Mouse (Mus musculus) urinary bladder, postnatal 4 days (tissue): ENCODE measurements around the gene P2ry14.

ENCODE experiments used
- DNase-seq, 2 experiments: peaks; one replicate each; pipeline ENCODE4 v3.0.0; 2021 to 2022; ENCODE audit warnings: low spot score in 2 of 2

The P2ry14 gene

GRCm38 (mm10) chr3:59153424-59153823 lies at the start of gene P2ry14:
TSS of gene P2ry14 (minus strand) at chr3:59153618.
- DNase-seq = no peak

- no peak for DNase-seq
Observed at GRCm38 (mm10) chr3:59197329-59197948, 44.0 kb upstream of the P2ry14 start.

- DNase-seq = no peak
Observed at GRCm38 (mm10) chr3:59194938-59195337, 41.5 kb upstream of the P2ry14 start, which contains the start of gene Gpr87. TSS of gene Gpr87 (minus strand) at chr3:59195104.

GRCm38 (mm10) chr3:59194099-59194498 lies 40.7 kb upstream of the P2ry14 start:
- DNase-seq = no peak

- DNase-seq = no peak
Observed at GRCm38 (mm10) chr3:59191674-59192073, 38.3 kb upstream of the P2ry14 start.

GRCm38 (mm10) chr3:59187336-59187735 lies 33.9 kb upstream of the P2ry14 start:
- DNase-seq = no peak

- no peak for DNase-seq
Observed at GRCm38 (mm10) chr3:59185662-59186061, 32.2 kb upstream of the P2ry14 start.

- no peak for DNase-seq
Observed at GRCm38 (mm10) chr3:59182129-59182528, 28.7 kb upstream of the P2ry14 start.

GRCm38 (mm10) chr3:59181134-59181533 lies 27.7 kb upstream of the P2ry14 start:
- no peak for DNase-seq

- no peak for DNase-seq
Observed at GRCm38 (mm10) chr3:59176871-59177270, 23.5 kb upstream of the P2ry14 start.

- no peak for DNase-seq
Observed at GRCm38 (mm10) chr3:59175234-59175633, 21.8 kb upstream of the P2ry14 start.

- DNase-seq = no peak
Observed at GRCm38 (mm10) chr3:59174426-59175154, 21.2 kb upstream of the P2ry14 start.

- DNase-seq = no peak
Observed at GRCm38 (mm10) chr3:59169921-59170627, 16.7 kb upstream of the P2ry14 start.

GRCm38 (mm10) chr3:59169215-59169614 lies 15.8 kb upstream of the P2ry14 start:
- DNase-seq = no peak

- DNase-seq = no peak
Observed at GRCm38 (mm10) chr3:59168476-59168875, 15.1 kb upstream of the P2ry14 start.

GRCm38 (mm10) chr3:59167417-59168054 lies 14.1 kb upstream of the P2ry14 start:
- no peak for DNase-seq

- DNase-seq = no peak
Observed at GRCm38 (mm10) chr3:59160465-59160864, 7.0 kb upstream of the P2ry14 start.

GRCm38 (mm10) chr3:59157048-59157447 lies 3.6 kb upstream of the P2ry14 start:
- no peak for DNase-seq

GRCm38 (mm10) chr3:59155404-59155803 lies 2.0 kb upstream of the P2ry14 start:
- DNase-seq = no peak

GRCm38 (mm10) chr3:59154888-59155287 lies 1.5 kb upstream of the P2ry14 start:
- no peak for DNase-seq

- DNase-seq = no peak
Observed at GRCm38 (mm10) chr3:59150624-59151023, 2.8 kb downstream of the P2ry14 start.

- no peak for DNase-seq
Observed at GRCm38 (mm10) chr3:59149646-59150045, 3.8 kb downstream of the P2ry14 start.
